Mouse (Mus musculus) lung, postnatal 0 days (tissue): ENCODE measurements around the gene Tspan5. TPM values are rescaled to one million over a fixed set of nuclear protein-coding genes. Genes with fewer than 3 reads are reported as not detected.
A peak's percentile ranks its signal among the peaks of the same experiment; 100 is the strongest.

Experiments
- ATAC-seq: fragments of 200-750 bp; cut with Nextera tagmentation; 2 replicates; pipeline ENCODE4 v1.8.0; 2017; ENCODE audit warnings: moderate library complexity
- DNase-seq: peaks from one replicate; pipeline ENCODE4 v3.0.0-alpha.2; 2016; ENCODE audit warnings: low spot score
- H3K27ac ChIP-seq: fragments of 300-500 bp; sonication (generic); 2 replicates; pipeline ENCODE4 v1.5.1; 2014; ENCODE audit warnings: antibody characterized with exemption, mild to moderate bottlenecking, low read length, mixed read lengths
- H3K27me3 ChIP-seq: fragments of 300-500 bp; sonication (generic); replicated peaks from 2 replicates; pipeline ENCODE4 v1.6.1; 2014; ENCODE audit warnings: low read length, mixed read lengths; ENCODE audit not compliant: insufficient read depth
- H3K36me3 ChIP-seq: fragments of 300-500 bp; sonication (generic); 2 replicates; pipeline ENCODE4 v1.6.1; 2014; ENCODE audit warnings: low read length, mixed read lengths; ENCODE audit not compliant: insufficient read depth
- H3K4me1 ChIP-seq: fragments of 300-500 bp; sonication (generic); 2 replicates; pipeline ENCODE4 v1.6.1; 2014; ENCODE audit warnings: antibody characterized with exemption, low read depth, low read length, mixed read lengths; ENCODE audit not compliant: insufficient read depth
- H3K4me2 ChIP-seq: fragments of 300-500 bp; sonication (generic); replicated peaks from 2 replicates; pipeline ENCODE4 v1.6.1; 2014; ENCODE audit warnings: low read depth, mild to moderate bottlenecking, low read length, moderate library complexity, mixed read lengths
- H3K4me3 ChIP-seq: fragments of 300-500 bp; sonication (generic); 2 replicates; pipeline ENCODE4 v1.5.1; 2014; ENCODE audit warnings: low read depth, low read length
- H3K9ac ChIP-seq: fragments of 300-500 bp; sonication (generic); replicated peaks from 2 replicates; pipeline ENCODE4 v1.6.1; 2014; ENCODE audit warnings: low read depth, mild to moderate bottlenecking
- H3K9me3 ChIP-seq: fragments of 300-500 bp; sonication (generic); 2 replicates; pipeline ENCODE4 v1.6.1; 2016; ENCODE audit warnings: low read length, mixed read lengths
- CTCF ChIP-seq: IDR thresholded peaks from 2 replicates; pipeline ENCODE4 v1.5.1; 2016; ENCODE audit warnings: antibody characterized with exemption, mild to moderate bottlenecking
- EP300 ChIP-seq: IDR thresholded peaks from 2 replicates; pipeline ENCODE4 v1.6.1; 2016; ENCODE audit warnings: antibody characterized with exemption, mild to moderate bottlenecking, control low read depth
- WGBS: fragments of 180-500 bp; shearing (Covaris S2); extraction: QIAGEN DNeasy Blood & Tissue Kit; methylation state at CpG from one replicate; pipeline ENCODE4 v1.1.7; 2014; 5-methylcytosine and 5-hydroxymethylcytosine counted together
- polyA plus RNA-seq: library from polyadenylated mRNA; unstranded; fragments of >200 nt; fragmentation: Nextera tagmentation; extraction: Ambion mirVana; gene quantifications from 2 replicates; pipeline ENCODE4 v1.2.1, GENCODE M21; 2015

Gene Tspan5
- polyA plus RNA-seq, 1 experiment from 2014 or later, result 33.0 TPM

- Histone ChIP-seq H3K4me3 (no peak overlapping the region), H3K4me1 (0 out of 2 replicates have a peak, but pooled peaks cover 3% of the 10 kb centered on the region), H3K9me3 (no peaks in the 10 kb centered on the region), H3K4me2 (no peak overlapping the region), H3K27ac (no peak overlapping the region), H3K9ac (no peak overlapping the region), H3K36me3 (no peaks in the 10 kb centered on the region), H3K27me3 (no peaks in the 10 kb centered on the region)
- 85% methylated on average over 8 of the region's 8 CpGs for WGBS
- DNase-seq, result no peak
- TF ChIP-seq EP300 (no peak), CTCF (no peak)
- ATAC-seq, result no peak
These were observed 84.3 kb downstream of the Tspan5 start for GRCm38 (mm10) chr3:138826243-138826800.

GRCm38 (mm10) chr3:138832827-138833517, 91.0 kb downstream of the Tspan5 start:
- ATAC-seq, result no peak
- H3K9ac ChIP-seq, result no peak overlapping the region
- H3K4me2 ChIP-seq, result no peak overlapping the region
- no peak overlapping the region for H3K4me3 ChIP-seq
- no peaks in the 10 kb centered on the region for H3K36me3 ChIP-seq
- H3K27ac ChIP-seq, result no peak overlapping the region
- H3K27me3 ChIP-seq, result no peaks in the 10 kb centered on the region
- TF ChIP-seq EP300 (no peak), CTCF (no peak)
- WGBS, result 69% methylated on average over 9 of the region's 9 CpGs
- no peaks in the 10 kb centered on the region for H3K4me1 ChIP-seq
- no peaks in the 10 kb centered on the region for H3K9me3 ChIP-seq
- DNase-seq, result no peak

- Histone ChIP-seq H3K4me1 (no peaks in the 10 kb centered on the region), H3K36me3 (no peaks in the 10 kb centered on the region), H3K4me3 (no peak overlapping the region), H3K9me3 (no peaks in the 10 kb centered on the region), H3K27ac (no peak overlapping the region), H3K9ac (no peak overlapping the region), H3K27me3 (no peaks in the 10 kb centered on the region), H3K4me2 (no peak overlapping the region)
- DNase-seq, result no peak
- no peak for TF ChIP-seq CTCF
- TF ChIP-seq EP300, result no peak
- 75% methylated on average over 11 of the region's 11 CpGs for WGBS
- ATAC-seq, result 0 out of 2 replicates have a peak, but pooled peaks have one; percentile 14
These were observed 92.2 kb downstream of the Tspan5 start for GRCm38 (mm10) chr3:138834174-138834573.

GRCm38 (mm10) chr3:138836937-138837336, 94.9 kb downstream of the Tspan5 start:
- no peaks in the 10 kb centered on the region for H3K9me3 ChIP-seq
- no peaks in the 10 kb centered on the region for H3K27me3 ChIP-seq
- H3K27ac ChIP-seq, result no peak overlapping the region
- ATAC-seq, result no peak
- no peak overlapping the region for H3K4me3 ChIP-seq
- WGBS, result 63% methylated on average over 5 of the region's 5 CpGs
- no peaks in the 10 kb centered on the region for H3K4me1 ChIP-seq
- peak; percentile 38 for DNase-seq
- H3K4me2 ChIP-seq, result no peak overlapping the region
- peak; percentile 12 for TF ChIP-seq CTCF
- TF ChIP-seq EP300, result no peak
- no peak overlapping the region for H3K9ac ChIP-seq
- H3K36me3 ChIP-seq, result no peaks in the 10 kb centered on the region

GRCm38 (mm10) chr3:138837651-138838050, 95.7 kb downstream of the Tspan5 start:
- no peak overlapping the region for H3K4me2 ChIP-seq
- 79% methylated on average over 6 of the region's 6 CpGs for WGBS
- H3K9me3 ChIP-seq, result no peaks in the 10 kb centered on the region
- no peak overlapping the region for H3K9ac ChIP-seq
- no peak for TF ChIP-seq CTCF
- no peak for TF ChIP-seq EP300
- H3K36me3 ChIP-seq, result no peaks in the 10 kb centered on the region
- no peaks in the 10 kb centered on the region for H3K27me3 ChIP-seq
- no peak overlapping the region for H3K4me3 ChIP-seq
- no peaks in the 10 kb centered on the region for H3K4me1 ChIP-seq
- ATAC-seq (no peak), DNase-seq (no peak)
- no peak overlapping the region for H3K27ac ChIP-seq

GRCm38 (mm10) chr3:138839656-138840055, 97.7 kb downstream of the Tspan5 start:
- Histone ChIP-seq H3K27me3 (no peaks in the 10 kb centered on the region), H3K4me2 (no peak overlapping the region), H3K4me1 (peaks cover 8% of the 10 kb centered on the region; the same call in 1 of the 2 replicates), H3K27ac (no peak overlapping the region), H3K4me3 (no peak overlapping the region), H3K9me3 (no peaks in the 10 kb centered on the region), H3K9ac (no peak overlapping the region), H3K36me3 (no peaks in the 10 kb centered on the region)
- ATAC-seq, result peak; percentile 38
- TF ChIP-seq EP300, result no peak
- TF ChIP-seq CTCF, result no peak
- 39% methylated on average over 6 of the region's 6 CpGs for WGBS
- peak; percentile 49 for DNase-seq
